Mouse (Mus musculus): Measurements from ENCODE around the gene Slc25a51.

Slc25a51 gene

GRCm38 (mm10) chr4:45374879-45375278 lies 33.7 kb downstream of the Slc25a51 start:
- in situ Hi-C loops (cut with MboI; ENCODE audit: low pct_unique_long_range_greater_than_20kb in 1 of 2, low sequenced_read_pairs in 2 of 2, unreplicated experiment in 1 of 2), result no loop called here

GRCm38 (mm10) chr4:45371261-45371660 lies 37.3 kb downstream of the Slc25a51 start:
- in situ Hi-C loops (cut with MboI; ENCODE audit: low pct_unique_long_range_greater_than_20kb in 1 of 2, low sequenced_read_pairs in 2 of 2, unreplicated experiment in 1 of 2), result no loop called here

GRCm38 (mm10) chr4:45356653-45357052 lies 51.9 kb downstream of the Slc25a51 start:
- in situ Hi-C loops (cut with MboI; ENCODE audit: low pct_unique_long_range_greater_than_20kb in 1 of 2, low sequenced_read_pairs in 2 of 2, unreplicated experiment in 1 of 2), result no loop called here

Data from mouse embryonic stem cell (cell line).